Mouse (Mus musculus) C2C12 (cell line): ENCODE measurements around the gene Foxa3.

ENCODE experiments used
- CEBPB ChIP-seq: IDR thresholded peaks from one replicate; pipeline ENCODE4 v1.6.1; 2011; ENCODE audit warnings: low read depth, mild to moderate bottlenecking, control low read depth, moderate library complexity
- CTCF ChIP-seq: IDR thresholded peaks from one replicate; pipeline ENCODE4 v1.5.1; 2011; ENCODE audit not compliant: control insufficient read depth, insufficient read depth, insufficient read length
- MAX ChIP-seq: IDR thresholded peaks from one replicate; pipeline ENCODE4 v1.6.1; 2011; ENCODE audit warnings: mild to moderate bottlenecking, control low read depth
- MYOD1 ChIP-seq: IDR thresholded peaks from one replicate; pipeline ENCODE4 v1.6.1; 2011; ENCODE audit warnings: low read depth; ENCODE audit not compliant: control insufficient read depth, insufficient read length
- USF1 ChIP-seq: IDR thresholded peaks from one replicate; pipeline ENCODE4 v1.6.1; 2011; ENCODE audit warnings: low read depth, mild to moderate bottlenecking, control low read depth, moderate library complexity

GRCm38 (mm10) chr7:19002115-19002514, 21.2 kb downstream of the Foxa3 start:
- no peak for TF ChIP-seq USF1
- no peak for TF ChIP-seq MYOD1
- TF ChIP-seq CTCF, result no peak
- no peak for TF ChIP-seq MAX
- no peak for TF ChIP-seq CEBPB
